Mouse (Mus musculus) G1E (cell line): ENCODE measurements at regions not wholly inside any gene's neighbourhood (a gene's known extent, or its start where the extent isn't known, plus 50 kb on each side); places are given as distances from the start of the nearest gene placed in this dataset.

Experiments
- ATAC-seq: 2 replicates; pipeline ENCODE4 v1.8.0; 2016; ENCODE audit warnings: mild to moderate bottlenecking; ENCODE audit not compliant: insufficient number of reproducible peaks, poor library complexity, low FRiP score, severe bottlenecking; ENCODE audit errors: extremely low read depth
- DNase-seq: peaks from one replicate; pipeline ENCODE4 v3.0.0; 2012; ENCODE audit warnings: low spot score
- H3K27me3 ChIP-seq: 2 replicates; pipeline ENCODE4 v1.6.1; 2012; ENCODE audit warnings: mild to moderate bottlenecking, low read length, inconsistent platforms; ENCODE audit not compliant: insufficient read depth
- H3K36me3 ChIP-seq: replicated peaks from 2 replicates; pipeline ENCODE3; 2012; ENCODE audit warnings: mild to moderate bottlenecking, inconsistent platforms
- H3K4me1 ChIP-seq: 2 replicates; pipeline ENCODE4 v1.6.1; 2012; ENCODE audit warnings: low read depth, low read length, inconsistent platforms, mixed read lengths; ENCODE audit not compliant: insufficient read depth
- H3K4me3 ChIP-seq: 2 replicates; pipeline ENCODE4 v1.5.1; 2012; ENCODE audit warnings: low read depth, mild to moderate bottlenecking, inconsistent platforms, low read length, moderate library complexity, mixed read lengths
- H3K9me3 ChIP-seq: replicated peaks from 2 replicates; pipeline ENCODE4 v1.6.1; 2012; ENCODE audit warnings: inconsistent platforms
- CTCF ChIP-seq: IDR thresholded peaks from 2 replicates; pipeline ENCODE4 v1.5.1; 2012; ENCODE audit warnings: low read depth, low read length, inconsistent platforms, mixed read lengths
- GATA1 ChIP-seq: IDR thresholded peaks from 2 replicates; pipeline ENCODE4 v1.6.1; 2012; ENCODE audit warnings: borderline replicate concordance, low read length, inconsistent platforms, mixed read lengths
- GATA2 ChIP-seq: IDR thresholded peaks from 2 replicates; pipeline ENCODE4 v1.6.1; 2012; ENCODE audit warnings: low read depth, low read length, inconsistent platforms, borderline replicate concordance
- POLR2AphosphoS5 ChIP-seq: IDR thresholded peaks from 2 replicates; pipeline ENCODE4 v1.6.1; 2012; ENCODE audit warnings: low read depth, low read length, inconsistent platforms; ENCODE audit not compliant: insufficient replicate concordance
- TAL1 ChIP-seq: conservative IDR thresholded peaks from 2 replicates; pipeline ENCODE4 v1.6.1; 2012; ENCODE audit warnings: low read depth, low read length, inconsistent platforms, mixed read lengths

GRCm38 (mm10) chr13:101997415-101997814 is 229.4 kb upstream of the Pik3r1 start:
- DNase-seq (no peak), ATAC-seq (no peak)
- no peak overlapping the region for H3K4me3 ChIP-seq
- H3K27me3 ChIP-seq: peaks cover 11% of the 10 kb centered on the region; the same call in 1 of the 2 replicates
- H3K4me1 ChIP-seq: no peaks in the 10 kb centered on the region
- TF ChIP-seq POLR2AphosphoS5: no peak
- no peak for TF ChIP-seq GATA2
- TF ChIP-seq TAL1: no peak
- TF ChIP-seq GATA1: no peak
- TF ChIP-seq CTCF: no peak
- H3K9me3 ChIP-seq: no peaks in the 10 kb centered on the region
- H3K36me3 ChIP-seq: no peaks in the 10 kb centered on the region

- Histone ChIP-seq H3K27me3 (peaks cover 3% of the 10 kb centered on the region), H3K4me1 (no peaks in the 10 kb centered on the region), H3K9me3 (no peaks in the 10 kb centered on the region), H3K36me3 (no peaks in the 10 kb centered on the region), H3K4me3 (no peak overlapping the region)
- no peak for TF ChIP-seq CTCF
- TF ChIP-seq TAL1: no peak
- no peak for TF ChIP-seq POLR2AphosphoS5
- no peak for TF ChIP-seq GATA1
- no peak for TF ChIP-seq GATA2
- ATAC-seq (no peak), DNase-seq (no peak)
These were observed 238.5 kb upstream of the Pik3r1 start for GRCm38 (mm10) chr13:102006565-102006964.

- TF ChIP-seq POLR2AphosphoS5 (no peak), CTCF (no peak), GATA1 (no peak), GATA2 (no peak), TAL1 (no peak)
- Histone ChIP-seq H3K4me3 (no peak overlapping the region), H3K4me1 (no peaks in the 10 kb centered on the region), H3K9me3 (no peaks in the 10 kb centered on the region), H3K27me3 (0 out of 2 replicates have a peak, but pooled peaks cover 2% of the 10 kb centered on the region), H3K36me3 (no peaks in the 10 kb centered on the region)
- DNase-seq (no peak), ATAC-seq (no peak)
These were observed 243.9 kb upstream of the Pik3r1 start for GRCm38 (mm10) chr13:102011965-102012364.

- 0 out of 2 replicates have a peak, but pooled peaks cover 2% of the 10 kb centered on the region for H3K27me3 ChIP-seq
- DNase-seq: no peak
- H3K4me3 ChIP-seq: no peak overlapping the region
- no peaks in the 10 kb centered on the region for H3K4me1 ChIP-seq
- ATAC-seq: no peak
- H3K36me3 ChIP-seq: no peaks in the 10 kb centered on the region
- H3K9me3 ChIP-seq: no peaks in the 10 kb centered on the region
- TF ChIP-seq GATA1: no peak
- TF ChIP-seq POLR2AphosphoS5: no peak
- TF ChIP-seq CTCF: no peak
- no peak for TF ChIP-seq TAL1
- no peak for TF ChIP-seq GATA2
These were observed 246.5 kb upstream of the Pik3r1 start for GRCm38 (mm10) chr13:102014514-102014913.

GRCm38 (mm10) chr13:102014958-102015357 is 246.9 kb upstream of the Pik3r1 start:
- TF ChIP-seq TAL1 (no peak), CTCF (no peak), POLR2AphosphoS5 (no peak)
- ATAC-seq: no peak
- no peaks in the 10 kb centered on the region for H3K4me1 ChIP-seq
- no peak overlapping the region for H3K4me3 ChIP-seq
- no peak for DNase-seq
- H3K27me3 ChIP-seq: 0 out of 2 replicates have a peak, but pooled peaks cover 2% of the 10 kb centered on the region
- H3K36me3 ChIP-seq: no peaks in the 10 kb centered on the region
- no peaks in the 10 kb centered on the region for H3K9me3 ChIP-seq

- no peak for DNase-seq
- H3K4me3 ChIP-seq: no peak overlapping the region
- H3K27me3 ChIP-seq: 0 out of 2 replicates have a peak, but pooled peaks cover 2% of the 10 kb centered on the region
- no peaks in the 10 kb centered on the region for H3K9me3 ChIP-seq
- H3K36me3 ChIP-seq: no peaks in the 10 kb centered on the region
- TF ChIP-seq GATA1 (no peak), GATA2 (no peak)
- no peak for ATAC-seq
- H3K4me1 ChIP-seq: no peaks in the 10 kb centered on the region
These were observed 248.5 kb upstream of the Pik3r1 start for GRCm38 (mm10) chr13:102016518-102016917.

- Histone ChIP-seq H3K4me1 (no peaks in the 10 kb centered on the region; the same call in 1 of the 2 replicates), H3K27me3 (peaks cover 9% of the 10 kb centered on the region), H3K4me3 (no peak overlapping the region), H3K36me3 (no peaks in the 10 kb centered on the region), H3K9me3 (no peaks in the 10 kb centered on the region)
- ATAC-seq (no peak), DNase-seq (no peak)
- TF ChIP-seq TAL1 (no peak), GATA2 (no peak), POLR2AphosphoS5 (no peak), CTCF (no peak), GATA1 (no peak)
These were observed 254.3 kb upstream of the Pik3r1 start for GRCm38 (mm10) chr13:102022273-102022672.
